Mouse (Mus musculus): ENCODE results near the gene Yipf4. TPM values are rescaled to one million over a fixed set of nuclear protein-coding genes. Genes with fewer than 3 reads are reported as not detected.

Gene Yipf4
- polyA plus RNA-seq (2015; fragmentation: Illumina TruSeq; extraction: RNeasy Lipid Tissue Mini Kit (QIAGEN cat#74804); ENCODE audit: low read depth, low replicate concordance), result 93.1 TPM

GRCm38 (mm10) chr17:74489024-74489900, at the start of gene Yipf4:
Gene Yipf4 (plus strand): TSS chr17:74489493.

GRCm38 (mm10) chr17:74458711-74459408, 30.4 kb upstream of the Yipf4 start, which contains the start of gene Nlrc4:
Gene Nlrc4 (minus strand): TSS chr17:74459142.

GRCm38 (mm10) chr17:74527729-74528607, 38.7 kb downstream of the Yipf4 start, which contains the start of gene Birc6:
Gene Birc6 (plus strand): TSS chr17:74528295.

Other genes with a start within 250 kb of the Yipf4 start
- gene Memo1, start 194.0 kb upstream of the Yipf4 start, polyA plus RNA-seq (2015; fragmentation: Illumina TruSeq; extraction: RNeasy Lipid Tissue Mini Kit (QIAGEN cat#74804); ENCODE audit: low read depth, low replicate concordance), result 42.2 TPM
- 106 TPM for gene Dpy30, start 165.5 kb upstream of the Yipf4 start, polyA plus RNA-seq (2015; fragmentation: Illumina TruSeq; extraction: RNeasy Lipid Tissue Mini Kit (QIAGEN cat#74804); ENCODE audit: low read depth, low replicate concordance)
- 33.3 TPM for gene Spast, start 150.5 kb upstream of the Yipf4 start, polyA plus RNA-seq (2015; fragmentation: Illumina TruSeq; extraction: RNeasy Lipid Tissue Mini Kit (QIAGEN cat#74804); ENCODE audit: low read depth, low replicate concordance)
- 16.7 TPM for gene Slc30a6, start 93.9 kb upstream of the Yipf4 start, polyA plus RNA-seq (2015; fragmentation: Illumina TruSeq; extraction: RNeasy Lipid Tissue Mini Kit (QIAGEN cat#74804); ENCODE audit: low read depth, low replicate concordance)
- 0.18 TPM for gene Nlrc4, start 30.4 kb upstream of the Yipf4 start, polyA plus RNA-seq (2015; fragmentation: Illumina TruSeq; extraction: RNeasy Lipid Tissue Mini Kit (QIAGEN cat#74804); ENCODE audit: low read depth, low replicate concordance)
- gene Birc6, start 38.8 kb downstream of the Yipf4 start, polyA plus RNA-seq (2015; fragmentation: Illumina TruSeq; extraction: RNeasy Lipid Tissue Mini Kit (QIAGEN cat#74804); ENCODE audit: low read depth, low replicate concordance), result 59.6 TPM
- 18.5 TPM for gene Ttc27, start 228.2 kb downstream of the Yipf4 start, polyA plus RNA-seq (2015; fragmentation: Illumina TruSeq; extraction: RNeasy Lipid Tissue Mini Kit (QIAGEN cat#74804); ENCODE audit: low read depth, low replicate concordance)

All from brain, adult 10 weeks (tissue).